Mouse (Mus musculus) forebrain, embryonic 12.5 days (tissue): ENCODE results near the gene Bicd2. TPM values are rescaled to one million over a fixed set of nuclear protein-coding genes. Genes with fewer than 3 reads are reported as not detected.

ENCODE experiments used
- ATAC-seq: fragments of 200-750 bp; cut with Nextera tagmentation; 2 replicates; pipeline ENCODE4 v1.8.0; 2017; ENCODE audit warnings: moderate TSS enrichment; ENCODE audit not compliant: low FRiP score
- H3K27ac ChIP-seq: fragments of 300-500 bp; sonication (generic); 2 replicates; pipeline ENCODE4 v1.5.1; 2016; ENCODE audit warnings: mild to moderate bottlenecking
- H3K27me3 ChIP-seq: fragments of 300-500 bp; sonication (generic); 2 replicates; pipeline ENCODE4 v1.6.1; 2016; ENCODE audit warnings: mild to moderate bottlenecking
- H3K36me3 ChIP-seq: fragments of 300-500 bp; sonication (generic); replicated peaks from 2 replicates; pipeline ENCODE4 v1.6.1; 2016; ENCODE audit warnings: mild to moderate bottlenecking
- H3K4me1 ChIP-seq: fragments of 300-500 bp; sonication (generic); 2 replicates; pipeline ENCODE4 v1.6.1; 2016
- H3K4me2 ChIP-seq: fragments of 300-500 bp; sonication (generic); 2 replicates; pipeline ENCODE4 v1.6.1; 2016; ENCODE audit warnings: mild to moderate bottlenecking, moderate library complexity
- H3K4me3 ChIP-seq: fragments of 300-500 bp; sonication (generic); replicated peaks from 2 replicates; pipeline ENCODE4 v1.5.1; 2016; ENCODE audit warnings: mild to moderate bottlenecking
- H3K9ac ChIP-seq: fragments of 300-500 bp; sonication (generic); 2 replicates; pipeline ENCODE4 v1.6.1; 2016; ENCODE audit warnings: mild to moderate bottlenecking
- H3K9me3 ChIP-seq: fragments of 300-500 bp; sonication (generic); 2 replicates; pipeline ENCODE4 v1.6.1; 2016
- WGBS: fragments of 180-500 bp; shearing (Covaris S2); methylation state at CpG from one replicate; pipeline ENCODE4 v1.1.7; 2016; 5-methylcytosine and 5-hydroxymethylcytosine counted together
- polyA plus RNA-seq: library from polyadenylated mRNA; unstranded; fragments of >200 nt; fragmentation: Nextera tagmentation; extraction: Ambion mirVana; gene quantifications from 2 replicates; pipeline ENCODE4 v1.2.1, GENCODE M21; 2016

The Bicd2 gene
- polyA plus RNA-seq, 1 experiment from 2014 or later = 39.1 TPM

DNA sequence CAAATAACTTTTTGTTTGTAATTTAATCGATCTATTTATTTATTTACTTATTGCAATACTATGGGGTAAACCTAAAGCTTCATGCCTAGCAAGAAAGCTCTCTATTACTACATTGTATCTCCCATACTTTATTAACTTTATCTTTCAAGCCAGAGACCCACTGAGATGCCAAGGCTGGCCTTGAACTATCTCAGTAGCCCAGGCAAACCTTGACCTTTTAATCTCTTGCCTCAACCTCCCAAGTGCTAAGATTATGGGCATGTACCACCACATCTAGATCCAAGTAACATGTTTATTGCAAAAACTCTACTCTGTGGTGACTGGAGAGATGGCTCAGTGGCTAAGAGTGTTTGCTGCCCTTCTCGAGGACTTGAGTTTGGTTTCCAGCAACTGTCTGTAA, 8.1 kb upstream of the Bicd2 start:
- Histone ChIP-seq H3K9me3 (no peaks in the 10 kb centered on the region), H3K27ac (no peak overlapping the region), H3K9ac (no peak overlapping the region), H3K4me1 (no peaks in the 10 kb centered on the region), H3K27me3 (no peaks in the 10 kb centered on the region), H3K4me3 (no peak overlapping the region), H3K4me2 (no peak overlapping the region), H3K36me3 (no peaks in the 10 kb centered on the region)
- 74% methylated on average over 2 of the region's 2 CpGs for WGBS
- no peak for ATAC-seq

DNA sequence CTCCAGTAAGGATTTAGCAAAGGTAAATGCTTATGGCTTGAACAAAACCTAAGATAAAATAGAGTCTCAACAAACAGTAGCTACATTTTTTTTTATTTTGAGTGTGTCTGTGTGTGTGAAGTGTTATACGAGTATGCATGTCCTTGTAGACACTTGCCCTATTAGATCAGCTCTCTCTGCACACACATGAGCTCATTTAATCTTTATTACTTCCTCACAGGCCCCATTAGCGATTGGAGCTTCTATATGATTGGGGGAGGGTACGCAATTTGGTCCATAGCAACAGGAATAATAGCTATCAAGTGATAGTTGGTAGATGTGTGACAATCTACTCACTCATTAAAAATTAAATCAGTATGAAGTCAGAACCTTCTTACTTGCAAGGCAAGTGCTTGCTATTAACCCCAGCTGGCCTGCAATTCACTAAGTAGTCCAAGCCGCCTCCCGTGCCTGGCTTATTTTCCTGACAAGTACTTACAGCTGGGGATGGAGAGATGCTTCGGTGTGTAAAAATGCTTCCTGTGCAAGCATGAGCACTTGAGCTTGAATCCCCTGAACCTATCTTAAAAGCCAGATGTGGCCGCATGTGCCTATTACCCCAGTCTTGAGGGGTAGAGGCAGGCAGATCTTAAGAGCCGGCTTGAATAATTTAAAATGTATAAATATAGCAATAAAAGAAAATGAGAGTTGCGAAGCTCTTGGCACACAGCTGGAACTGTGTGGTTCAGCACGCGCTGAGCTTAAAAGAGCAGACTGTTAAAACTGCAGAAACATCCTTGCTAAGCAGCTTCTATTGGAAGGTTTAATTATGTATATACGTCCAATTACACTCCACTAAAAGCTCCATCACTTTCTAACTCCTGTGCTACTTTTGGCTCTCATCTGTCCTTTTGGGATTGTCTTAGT, 6.1 kb upstream of the Bicd2 start:
- Histone ChIP-seq H3K9ac (no peak overlapping the region), H3K4me1 (peaks cover 5% of the 10 kb centered on the region), H3K9me3 (no peaks in the 10 kb centered on the region), H3K27me3 (no peaks in the 10 kb centered on the region), H3K4me3 (no peak overlapping the region), H3K4me2 (no peak overlapping the region), H3K27ac (no peak overlapping the region), H3K36me3 (no peaks in the 10 kb centered on the region)
- no peak for ATAC-seq
- WGBS = 79% methylated on average over 12 of the region's 12 CpGs

DNA sequence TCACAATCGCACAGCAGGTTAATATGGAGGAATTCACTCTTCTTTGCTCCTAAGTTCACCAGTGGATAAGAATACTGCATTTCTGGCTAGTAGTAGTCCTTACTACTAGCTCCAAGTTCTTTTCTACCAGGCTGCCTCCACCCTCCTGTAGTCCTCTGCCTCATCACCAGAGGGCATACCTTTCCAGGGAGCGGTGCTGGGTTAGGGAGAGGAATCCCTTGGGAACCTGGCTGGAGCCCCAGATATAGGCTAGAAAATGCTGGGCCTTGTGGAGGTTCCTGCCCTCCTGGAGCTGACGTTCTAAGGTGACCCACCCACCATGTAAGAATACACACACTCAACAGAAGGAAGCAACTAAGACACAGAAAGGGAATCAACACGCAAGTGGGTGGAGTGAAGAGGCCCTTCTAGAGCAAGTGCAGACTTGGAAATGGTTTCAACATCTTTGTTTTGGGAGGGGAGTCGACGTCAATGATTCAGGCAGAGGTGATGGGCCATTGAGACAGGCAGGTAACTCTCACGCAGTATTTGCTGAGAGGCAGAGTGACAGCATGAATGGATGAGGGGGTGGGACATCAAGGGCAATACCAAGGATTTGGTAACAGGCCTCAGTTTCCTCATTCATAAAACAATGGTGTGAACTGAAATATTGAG, 2.4 kb upstream of the Bicd2 start:
- 82% methylated on average over 7 of the region's 7 CpGs for WGBS
- Histone ChIP-seq H3K27me3 (no peaks in the 10 kb centered on the region), H3K9ac (no peak overlapping the region), H3K4me1 (peaks cover 30% of the 10 kb centered on the region), H3K9me3 (no peaks in the 10 kb centered on the region), H3K4me3 (no peak overlapping the region), H3K36me3 (no peaks in the 10 kb centered on the region), H3K4me2 (no peak overlapping the region), H3K27ac (no peak overlapping the region)
- ATAC-seq = no peak

DNA sequence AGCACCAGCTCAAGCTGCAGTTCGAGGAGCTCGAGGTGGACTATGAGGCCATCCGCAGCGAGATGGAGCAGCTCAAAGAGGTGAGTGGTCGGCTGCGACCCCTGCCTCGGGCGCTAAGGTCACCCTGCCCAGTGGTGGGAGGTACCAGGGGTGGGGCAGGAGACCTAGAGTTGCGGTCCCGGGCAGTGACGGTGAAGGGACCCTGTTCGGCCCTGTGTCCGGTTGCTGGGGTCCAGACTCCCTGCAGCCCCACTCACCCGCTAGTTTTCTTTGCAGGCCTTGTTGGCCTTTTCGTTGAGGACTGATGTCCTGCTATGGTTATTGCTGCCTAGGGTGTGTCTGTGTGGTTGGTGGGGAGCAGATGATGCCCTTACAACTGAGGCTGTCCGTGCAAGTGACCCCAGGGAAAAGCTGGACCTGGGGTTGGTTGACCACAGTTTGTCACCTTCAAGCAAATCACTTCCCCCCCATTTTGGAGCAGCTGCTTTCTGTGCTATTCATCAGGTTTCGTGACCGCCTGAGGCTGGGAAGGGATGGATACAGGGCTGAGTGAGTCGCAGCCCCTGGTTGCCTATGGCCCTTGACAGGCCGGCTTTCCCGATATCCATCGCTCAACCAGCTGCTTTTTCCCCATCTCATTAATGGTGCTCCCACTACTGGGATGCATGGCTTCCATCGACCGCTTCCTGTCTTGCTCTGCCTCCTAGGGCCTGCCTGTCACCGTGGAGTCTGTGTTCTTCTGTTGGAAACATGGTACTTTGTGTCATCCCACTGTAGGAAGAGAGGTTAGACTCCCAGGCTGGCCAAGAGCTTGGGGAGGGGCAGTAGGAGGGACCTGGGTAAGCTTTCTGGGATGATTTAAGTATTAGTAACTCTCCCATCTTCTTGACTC, 692 bp downstream of the Bicd2 start:
- no peaks in the 10 kb centered on the region for H3K36me3 ChIP-seq
- H3K9me3 ChIP-seq = no peaks in the 10 kb centered on the region
- H3K4me1 ChIP-seq = peaks cover 49% of the 10 kb centered on the region
- H3K4me3 ChIP-seq = peak overlapping the region; percentile 88
- WGBS = 11% methylated on average over 25 of the region's 25 CpGs
- no peaks in the 10 kb centered on the region for H3K27me3 ChIP-seq
- peak overlapping the region; percentile 95 for H3K9ac ChIP-seq
- ATAC-seq = no peak; the same call in 1 of the 2 replicates
- H3K27ac ChIP-seq = peak overlapping the region; percentile 50; the same call in 1 of the 2 replicates
- peak overlapping the region; percentile 85 for H3K4me2 ChIP-seq

DNA sequence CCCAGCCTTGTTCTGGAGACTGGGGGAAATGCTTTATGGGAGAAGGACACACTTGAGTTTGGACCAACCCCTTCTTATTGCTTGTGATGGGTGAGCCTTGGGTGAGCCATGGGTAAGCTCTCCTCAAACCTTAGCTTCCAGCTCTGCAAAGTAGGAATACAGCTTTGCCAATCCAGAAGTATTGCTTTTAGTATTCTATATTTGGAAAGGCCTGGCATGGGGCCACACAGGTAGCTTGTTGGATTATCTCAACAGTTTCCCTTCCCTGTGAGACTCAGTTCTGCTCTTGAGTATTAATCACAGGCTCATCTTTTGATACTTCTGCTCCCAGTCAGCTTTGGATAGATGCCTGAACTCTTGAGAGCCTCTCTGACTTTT, 1.3 kb downstream of the Bicd2 start:
- H3K27ac ChIP-seq = no peak overlapping the region
- no peaks in the 10 kb centered on the region for H3K36me3 ChIP-seq
- H3K27me3 ChIP-seq = no peaks in the 10 kb centered on the region
- peaks cover 49% of the 10 kb centered on the region for H3K4me1 ChIP-seq
- peak overlapping the region; percentile 95 for H3K9ac ChIP-seq
- ATAC-seq = no peak
- H3K4me2 ChIP-seq = peak overlapping the region; percentile 85
- H3K4me3 ChIP-seq = peak overlapping the region; percentile 88
- no peaks in the 10 kb centered on the region for H3K9me3 ChIP-seq

DNA sequence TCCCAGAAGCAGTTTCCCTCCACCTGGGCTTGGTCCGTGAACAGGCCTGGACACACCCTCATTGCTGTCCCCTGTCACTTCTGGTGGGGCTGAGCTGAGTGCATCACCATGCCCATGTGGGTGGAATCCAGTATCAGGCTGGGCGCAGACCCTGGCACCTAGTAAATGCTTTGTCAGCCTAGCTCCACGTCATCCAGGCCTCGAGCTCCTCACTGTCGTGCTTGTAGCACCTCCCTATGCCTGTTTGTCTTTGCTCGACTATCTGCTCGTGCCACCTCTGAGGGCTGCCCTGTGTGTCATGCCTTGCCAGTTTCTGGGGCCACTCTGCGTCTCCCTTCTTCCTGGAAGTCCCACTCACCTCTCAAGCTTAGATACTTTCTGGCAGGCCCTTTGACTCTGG, 3.2 kb downstream of the Bicd2 start:
- peak overlapping the region; percentile 18; the same call in 1 of the 2 replicates for H3K9ac ChIP-seq
- ATAC-seq = no peak
- no peak overlapping the region for H3K4me3 ChIP-seq
- H3K27me3 ChIP-seq = no peaks in the 10 kb centered on the region
- peaks cover 49% of the 10 kb centered on the region for H3K4me1 ChIP-seq
- no peaks in the 10 kb centered on the region for H3K36me3 ChIP-seq
- 89% methylated on average over 8 of the region's 8 CpGs for WGBS
- H3K4me2 ChIP-seq = no peak overlapping the region
- H3K27ac ChIP-seq = no peak overlapping the region
- no peaks in the 10 kb centered on the region for H3K9me3 ChIP-seq

DNA sequence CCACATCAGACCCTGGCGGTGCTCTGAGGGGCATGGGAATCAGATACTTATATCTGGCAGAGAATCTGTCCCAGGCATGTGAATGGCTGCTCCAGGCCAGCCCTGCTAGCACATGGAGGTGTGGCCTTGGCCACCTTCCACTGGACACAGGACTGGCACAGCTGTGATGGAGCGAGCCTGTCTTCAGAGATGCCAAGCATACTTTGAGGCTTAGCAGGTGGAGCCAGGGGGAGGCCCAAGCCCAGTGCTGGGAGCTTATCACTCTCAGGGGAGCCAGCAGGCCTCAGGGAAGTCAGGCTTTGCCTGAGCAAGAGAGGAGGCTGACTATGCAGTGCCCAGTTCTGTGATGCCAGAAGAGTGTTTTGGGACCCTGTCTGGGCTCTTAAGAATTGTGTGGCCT, 4.1 kb downstream of the Bicd2 start:
- no peak overlapping the region for H3K4me3 ChIP-seq
- H3K4me2 ChIP-seq = no peak overlapping the region

DNA sequence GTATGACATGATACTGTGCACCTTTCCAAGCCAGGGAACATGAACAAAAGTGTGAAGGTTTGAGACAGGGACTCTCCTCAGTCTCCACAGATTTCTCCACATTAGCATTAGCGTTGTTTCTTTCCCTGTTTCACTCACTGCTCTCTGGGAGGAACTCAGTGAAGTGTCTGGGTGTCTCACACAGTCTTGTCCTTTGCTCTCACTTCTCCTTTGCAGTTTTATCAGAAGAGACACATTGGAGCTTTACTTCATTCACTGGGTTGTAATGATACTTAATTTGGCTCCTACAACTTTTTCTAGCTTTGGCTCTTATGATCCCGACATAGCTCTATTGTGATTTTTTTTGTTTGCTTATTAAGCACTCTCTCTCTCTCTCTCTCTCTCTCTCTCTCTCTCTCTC, 7.1 kb downstream of the Bicd2 start:
- H3K4me2 ChIP-seq = no peak overlapping the region
- no peak for ATAC-seq
- no peak overlapping the region for H3K27ac ChIP-seq
- H3K4me3 ChIP-seq = no peak overlapping the region
- no peaks in the 10 kb centered on the region for H3K27me3 ChIP-seq
- no peaks in the 10 kb centered on the region for H3K9me3 ChIP-seq
- WGBS = 85% methylated on average over 2 of the region's 2 CpGs
- H3K9ac ChIP-seq = no peak overlapping the region
- no peaks in the 10 kb centered on the region for H3K36me3 ChIP-seq
- peaks cover 44% of the 10 kb centered on the region for H3K4me1 ChIP-seq

More for the DNA sequence above, 4.1 kb downstream of the Bicd2 start:
- Histone ChIP-seq H3K4me1 (peaks cover 43% of the 10 kb centered on the region), H3K36me3 (no peaks in the 10 kb centered on the region), H3K9me3 (no peaks in the 10 kb centered on the region), H3K9ac (no peak overlapping the region), H3K27me3 (no peaks in the 10 kb centered on the region), H3K27ac (no peak overlapping the region)
- no peak for ATAC-seq
- WGBS = 89% methylated on average over 2 of the region's 2 CpGs

DNA sequence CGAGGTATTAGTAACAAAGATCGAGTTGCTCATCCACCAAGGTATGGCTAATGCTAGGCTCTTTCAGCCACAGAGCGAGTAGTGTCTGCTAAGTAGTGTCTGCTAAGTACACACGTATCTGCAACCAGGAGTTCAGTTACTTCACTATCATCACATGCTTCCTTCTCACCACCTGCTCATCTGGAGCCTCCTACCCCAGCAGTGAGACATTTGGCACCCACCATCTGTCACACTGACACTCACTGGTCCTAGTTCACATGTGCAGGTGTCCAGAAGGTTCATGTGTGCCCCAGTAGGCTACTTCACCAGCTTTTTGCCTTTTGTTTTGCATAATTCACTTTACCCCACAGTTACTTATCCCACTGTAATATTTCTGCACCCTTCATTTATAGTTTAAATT, 8.0 kb downstream of the Bicd2 start:
- 88% methylated on average over 4 of the region's 4 CpGs for WGBS

DNA sequence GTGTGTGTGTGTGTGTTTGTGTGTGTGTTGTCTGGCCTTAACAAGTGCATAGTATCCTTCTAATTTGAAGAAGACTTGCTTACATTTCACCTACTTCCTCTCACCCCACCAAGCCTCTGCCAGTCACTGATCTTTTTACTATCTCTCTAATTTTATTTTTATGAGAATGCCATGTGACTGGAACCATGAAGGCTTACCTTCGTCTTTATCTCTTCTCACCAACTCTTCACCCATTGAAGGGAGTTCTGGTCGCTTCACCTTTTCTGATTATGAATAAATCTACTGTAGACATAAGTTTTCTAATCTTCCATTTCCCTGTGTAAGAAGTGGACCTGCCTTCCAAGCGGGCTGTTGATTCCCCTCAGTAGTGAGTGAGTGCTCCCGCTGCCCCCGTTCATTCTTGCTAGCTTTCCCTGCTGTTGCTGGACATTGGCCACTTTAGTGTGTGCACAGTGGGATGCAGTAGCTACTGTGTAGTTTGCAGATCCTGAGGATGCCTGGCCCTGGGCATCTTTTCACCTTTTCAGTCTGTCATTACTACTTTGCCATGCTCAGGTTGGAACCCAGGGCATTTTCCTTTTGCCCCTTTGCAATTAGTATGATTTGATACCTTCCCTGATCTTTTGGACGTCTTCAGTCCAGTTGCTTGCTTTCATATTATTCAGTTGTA, 8.6 kb downstream of the Bicd2 start:
- no peaks in the 10 kb centered on the region for H3K36me3 ChIP-seq
- no peak overlapping the region for H3K9ac ChIP-seq
- H3K27me3 ChIP-seq = no peaks in the 10 kb centered on the region
- H3K4me1 ChIP-seq = peaks cover 36% of the 10 kb centered on the region
- 94% methylated on average over 6 of the region's 6 CpGs for WGBS
- no peak overlapping the region for H3K4me2 ChIP-seq
- no peak overlapping the region for H3K4me3 ChIP-seq
- H3K9me3 ChIP-seq = no peaks in the 10 kb centered on the region
- no peak overlapping the region for H3K27ac ChIP-seq
- no peak for ATAC-seq

More for the DNA sequence above, 8.0 kb downstream of the Bicd2 start:
- H3K4me2 ChIP-seq = no peak overlapping the region
- H3K36me3 ChIP-seq = no peaks in the 10 kb centered on the region
- no peaks in the 10 kb centered on the region for H3K9me3 ChIP-seq
- H3K27me3 ChIP-seq = no peaks in the 10 kb centered on the region
- no peak overlapping the region for H3K4me3 ChIP-seq
- H3K27ac ChIP-seq = no peak overlapping the region
- ATAC-seq = no peak
- peaks cover 42% of the 10 kb centered on the region for H3K4me1 ChIP-seq
- no peak overlapping the region for H3K9ac ChIP-seq

DNA sequence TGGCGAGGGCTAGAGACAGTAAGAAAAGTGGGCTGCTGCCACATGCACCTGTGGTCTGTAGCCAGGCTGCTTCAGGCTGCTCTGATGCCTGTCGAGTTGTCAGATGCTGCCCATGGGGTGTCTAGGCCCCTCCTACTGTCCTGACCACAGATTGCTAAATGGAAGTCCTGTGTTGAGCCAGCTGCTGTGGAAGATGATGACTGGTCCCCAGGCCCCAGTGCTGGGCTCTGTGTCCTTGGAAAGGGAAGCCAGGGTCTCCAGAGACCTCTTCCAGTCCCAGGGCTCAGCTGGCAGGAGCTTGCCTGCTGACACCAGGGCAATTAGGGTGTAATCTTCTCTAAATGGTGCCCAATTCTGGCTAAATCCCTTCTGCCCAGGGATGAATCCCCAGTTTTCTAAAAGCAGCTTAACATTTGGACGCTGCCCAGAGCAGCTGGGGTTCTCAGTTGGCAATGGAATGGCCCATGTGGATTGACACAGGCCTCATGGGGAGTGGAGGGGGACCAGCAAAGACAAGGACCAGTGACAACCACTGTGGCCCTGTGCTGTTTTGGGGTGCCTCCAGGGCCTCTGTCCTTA, 11.3 kb downstream of the Bicd2 start:
- ATAC-seq = peak; percentile 56
- Histone ChIP-seq H3K4me3 (no peak overlapping the region), H3K27me3 (no peaks in the 10 kb centered on the region), H3K4me1 (peaks cover 33% of the 10 kb centered on the region), H3K9me3 (no peaks in the 10 kb centered on the region), H3K9ac (no peak overlapping the region), H3K4me2 (no peak overlapping the region), H3K27ac (peak overlapping the region; percentile 9; the same call in 1 of the 2 replicates), H3K36me3 (0 out of 2 replicates have a peak, but pooled peaks cover 4% of the 10 kb centered on the region)
- WGBS = 50% methylated on average over 3 of the region's 3 CpGs
